In genomic region chr19:27394341-27394990, GRCm38 (mm10) we compare ENCODE assay signal across 20 mouse cellular contexts.
"Had no signal": no experiment of that assay in that cellular context is flagged by ENCODE, and none has a peak within 500 bp of the region (broad histone marks: within the 10 kb centered on the region; RNA-seq: fewer than 3 reads in every experiment).

No protein-coding gene starts in this region.

- H3K27ac ChIP-seq: hindbrain, embryonic 15.5 days; layer of hippocampus, adult 2 months; limb, embryonic 10.5 days; limb, embryonic 13.5 days; liver, embryonic 15.5 days; midbrain, embryonic 12.5 days; neural tube, embryonic 13.5 days; stomach, embryonic 15.5 days had no signal

- H3K4me1 ChIP-seq: hindbrain, embryonic 15.5 days; limb, embryonic 10.5 days; limb, embryonic 13.5 days; stomach, embryonic 15.5 days had no signal

- H3K9me3 ChIP-seq: hindbrain, embryonic 15.5 days; limb, embryonic 10.5 days; limb, embryonic 13.5 days; liver, embryonic 15.5 days; midbrain, embryonic 12.5 days; neural tube, embryonic 13.5 days; stomach, embryonic 15.5 days had no signal

- DNase-seq: layer of hippocampus, adult 9-11 months; liver; lung, adult 2 months; lung, postnatal 14 days; lung, postnatal 4 days; retina, postnatal 1 day; right cerebral cortex, postnatal 25 days; spleen, adult 18-20 months; thymus, postnatal 25 days had no signal

- ATAC-seq: intestine, postnatal 0 days; midbrain, embryonic 16.5 days had no signal

- H3K4me3 ChIP-seq: hindbrain, embryonic 15.5 days; layer of hippocampus, adult 2 months; limb, embryonic 10.5 days; limb, embryonic 13.5 days; liver, embryonic 15.5 days; midbrain, embryonic 12.5 days; myocyte; neural tube, embryonic 13.5 days; stomach, embryonic 15.5 days had no signal

- H3K9ac ChIP-seq: hindbrain, embryonic 15.5 days; limb, embryonic 13.5 days; liver, embryonic 15.5 days; midbrain, embryonic 12.5 days; neural tube, embryonic 13.5 days; stomach, embryonic 15.5 days had no signal

- H3K27me3 ChIP-seq: hindbrain, embryonic 15.5 days; limb, embryonic 13.5 days; liver, embryonic 15.5 days; midbrain, embryonic 12.5 days; neural tube, embryonic 13.5 days; stomach, embryonic 15.5 days had no signal

- H3K4me2 ChIP-seq: hindbrain, embryonic 15.5 days; limb, embryonic 13.5 days; liver, embryonic 15.5 days; midbrain, embryonic 12.5 days; neural tube, embryonic 13.5 days; stomach, embryonic 15.5 days had no signal
